Mouse (Mus musculus) lung, postnatal 4 days (tissue): Measurements from ENCODE around the gene Chek1.

Experiments
- DNase-seq, 2 experiments: peaks; one replicate each; pipeline ENCODE4 v3.0.0; 2021

Gene Chek1

DNA sequence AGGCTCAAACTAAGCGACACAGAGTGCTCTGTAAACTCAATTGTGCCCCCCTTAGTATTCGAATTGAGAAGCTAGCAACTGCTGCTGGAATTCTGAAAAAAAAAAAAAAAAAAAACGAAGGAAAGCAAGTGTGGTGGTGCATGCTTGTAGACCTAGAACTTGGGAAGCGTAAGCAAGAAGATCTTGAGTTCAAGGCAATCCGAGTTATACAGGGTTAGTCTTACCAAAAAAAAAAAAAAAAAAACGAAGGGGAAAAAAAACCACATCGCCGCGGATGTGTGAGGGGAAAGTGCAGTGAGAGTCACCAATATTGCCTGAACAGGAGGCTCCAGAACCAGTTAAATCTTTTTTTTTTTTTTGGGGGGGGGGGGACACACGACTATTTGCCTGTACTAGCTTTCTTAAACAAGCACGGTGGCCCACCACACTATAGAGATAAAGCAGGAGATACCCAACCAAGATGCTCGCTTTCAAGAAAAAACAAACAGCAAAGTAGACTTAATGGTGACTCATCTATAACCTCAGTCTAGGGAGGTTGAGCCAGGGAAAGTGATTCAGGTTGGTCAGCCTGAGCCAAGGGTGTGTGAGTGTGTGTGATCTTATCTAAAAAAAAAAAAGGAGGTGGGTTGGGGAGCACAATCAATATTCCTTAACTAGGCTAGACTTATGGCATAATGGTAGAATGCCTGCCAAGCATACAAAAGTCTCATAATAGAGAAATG lies at the start of gene Chek1:
Gene Chek1 (minus strand): TSS at position 32 of the 722 bp plus-strand sequence.
- no peak for DNase-seq

DNA sequence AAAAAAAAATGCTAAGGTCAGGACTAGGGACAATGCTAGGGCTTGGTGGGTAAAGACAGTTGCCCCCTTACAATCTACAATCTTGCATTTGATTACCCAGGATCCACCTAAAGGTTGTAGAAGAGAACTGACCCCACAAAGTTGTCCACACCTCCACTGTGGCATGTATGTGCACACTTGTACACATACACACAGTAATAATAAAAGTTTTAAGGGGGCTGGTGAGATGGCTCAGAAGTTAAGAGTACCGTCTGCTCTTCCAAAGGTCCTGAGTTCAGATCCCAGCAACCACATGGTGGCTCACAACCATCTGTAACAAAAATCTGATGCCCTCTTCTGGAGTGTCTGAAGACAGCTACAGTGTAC lies 42.2 kb upstream of the Chek1 start:
- DNase-seq = no peak

DNA sequence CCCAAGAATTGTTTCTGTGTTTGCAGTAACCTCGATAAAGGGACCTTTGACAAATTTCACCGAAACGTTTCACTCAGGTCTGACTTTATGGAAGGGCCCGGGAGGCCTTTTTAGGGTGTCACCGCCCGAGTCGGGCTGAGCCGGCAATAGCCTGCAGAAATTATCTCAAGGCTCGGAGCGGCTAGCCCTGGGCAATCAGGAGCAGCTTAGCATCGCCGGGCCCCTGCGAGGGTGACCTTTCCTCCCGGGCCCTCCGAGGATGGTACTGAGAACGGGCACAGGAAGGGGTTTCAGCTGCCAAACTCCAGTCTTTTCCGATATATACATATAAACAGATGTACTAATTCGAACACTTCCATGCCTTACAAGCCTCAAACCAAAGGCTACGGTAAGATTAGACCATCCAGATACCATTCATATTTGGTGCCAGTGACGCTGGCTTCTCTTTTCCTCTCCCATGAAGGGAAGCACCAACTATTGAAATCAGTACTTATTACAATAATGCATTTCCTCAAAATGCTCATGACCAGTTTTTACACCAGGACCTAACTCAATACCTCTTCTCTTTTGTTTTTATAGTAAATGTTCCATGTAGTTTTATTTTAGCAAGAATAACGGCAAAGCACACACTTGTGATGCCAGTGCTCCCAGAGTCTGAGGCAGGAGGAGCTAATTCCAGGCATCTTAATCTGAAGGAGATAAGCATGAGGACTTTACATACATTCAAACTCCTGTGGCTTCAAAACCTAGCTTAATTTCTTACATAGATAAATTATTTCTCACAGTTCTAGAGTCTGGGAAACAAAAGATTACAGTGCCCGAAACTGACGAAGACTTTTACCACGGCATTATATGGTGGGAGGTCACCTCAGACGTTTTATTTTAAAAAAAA lies 41.5 kb upstream of the Chek1 start:
- DNase-seq = peak; percentile 49 to 58

DNA sequence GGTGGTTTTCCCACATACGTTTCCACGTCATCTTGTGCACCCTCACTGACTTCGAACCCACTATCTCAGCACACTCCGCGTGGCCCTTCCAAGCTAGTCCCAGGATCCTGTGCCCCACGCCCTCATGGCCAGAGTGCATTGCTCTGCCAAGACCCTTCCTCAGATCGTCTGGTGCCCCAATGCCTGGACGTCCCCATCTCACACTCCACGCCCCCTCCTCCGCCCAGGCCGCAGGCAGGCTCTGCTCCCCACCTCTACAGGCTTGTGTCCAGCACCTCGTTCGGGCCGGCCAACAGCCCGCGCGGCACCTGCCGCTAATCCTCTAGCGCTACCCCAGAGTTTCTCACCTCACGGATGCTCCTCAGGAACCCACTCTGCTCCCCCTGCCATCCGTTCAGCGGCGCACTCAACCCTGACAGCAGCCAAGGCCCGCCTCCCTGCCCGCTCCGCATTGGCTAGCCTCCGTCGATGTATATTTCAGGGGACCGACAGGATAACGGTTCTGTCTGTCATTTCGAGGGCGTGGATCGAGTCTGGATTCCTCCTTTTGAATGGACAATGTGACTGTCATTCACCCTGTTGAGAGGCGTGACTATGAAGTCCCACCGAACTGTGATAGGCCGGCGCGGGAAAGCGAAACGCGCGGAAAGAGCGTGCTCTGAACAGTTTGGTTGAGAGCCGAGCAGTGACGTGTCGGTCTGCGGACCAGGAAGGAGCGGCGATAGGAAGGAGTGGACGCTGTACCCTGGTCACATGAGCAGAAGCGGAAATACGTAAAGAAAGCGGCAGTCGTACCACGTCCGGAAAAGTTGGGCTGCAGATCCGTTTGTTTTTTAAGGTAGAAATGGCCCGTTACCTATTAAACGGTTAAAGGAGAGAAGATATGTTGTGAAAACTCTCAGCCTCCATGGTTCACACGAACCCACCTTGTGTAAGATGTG lies 40.6 kb upstream of the Chek1 start, which contains the start of gene Stt3a:
Gene Stt3a (minus strand): TSS at position 477 of the 941 bp plus-strand sequence.
- DNase-seq = peak; percentile 98 to 100

DNA sequence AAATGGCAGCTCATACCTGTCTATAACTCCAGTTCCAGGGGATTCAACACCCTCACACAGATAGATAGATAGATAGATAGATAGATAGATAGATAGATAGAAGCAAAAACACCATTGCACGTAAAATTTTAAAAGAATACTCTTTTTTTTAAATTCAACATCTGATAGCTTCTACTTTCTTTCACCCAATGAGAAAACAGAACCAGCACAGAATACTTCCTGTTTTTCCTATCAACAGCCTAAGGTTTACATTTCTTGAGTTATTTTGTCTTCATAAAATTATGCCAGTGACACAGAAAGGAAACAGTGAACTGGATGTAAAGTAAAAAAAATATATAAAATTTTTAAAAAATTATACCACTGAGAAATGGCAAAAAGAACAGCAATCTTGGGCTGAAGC lies 37.5 kb upstream of the Chek1 start:
- DNase-seq = no peak

DNA sequence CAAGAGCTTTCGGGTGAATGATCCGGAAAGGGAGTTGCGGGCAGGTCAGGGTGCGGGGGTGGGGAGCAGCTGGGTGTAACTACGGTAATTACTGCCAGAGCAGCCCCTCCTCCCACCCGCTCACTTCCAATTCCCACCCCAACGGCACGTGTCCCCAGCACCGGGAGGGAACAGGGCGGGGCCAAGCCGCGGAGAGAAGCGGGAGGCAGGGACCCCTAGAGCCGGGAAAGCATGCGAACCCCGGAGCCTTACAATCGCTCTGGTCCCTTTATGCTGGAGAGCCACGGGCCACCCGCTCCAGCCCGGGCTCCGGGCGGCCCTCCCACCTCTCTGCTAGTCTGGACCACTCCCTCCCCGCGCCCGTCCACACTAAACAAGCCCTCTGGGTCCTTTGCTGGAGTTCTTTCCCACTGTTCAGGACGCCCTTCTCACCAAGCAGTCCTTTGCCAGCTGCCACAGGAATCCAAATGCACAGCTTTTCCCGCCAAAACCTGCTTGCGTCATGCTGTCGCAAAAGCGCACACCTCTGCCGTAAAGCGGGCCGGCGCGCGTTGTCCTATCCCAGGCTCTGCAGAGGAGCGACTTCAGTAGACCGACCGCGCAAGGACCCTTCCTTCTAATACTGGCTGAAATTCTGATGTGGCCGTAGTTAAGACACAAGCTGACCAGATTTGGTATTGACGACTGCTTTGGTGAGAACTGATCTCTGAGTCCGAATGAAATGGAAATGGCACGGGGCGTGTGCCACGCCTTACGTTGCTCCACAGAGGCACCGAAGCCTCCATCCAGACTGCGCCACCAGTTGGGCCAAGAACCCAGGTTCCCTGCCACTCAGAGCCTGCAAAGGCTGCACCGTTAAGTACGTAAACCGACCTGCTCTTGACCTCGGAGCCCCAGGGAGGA lies 483 bp downstream of the Chek1 start:
- peak; percentile 91 to 92 for DNase-seq

DNA sequence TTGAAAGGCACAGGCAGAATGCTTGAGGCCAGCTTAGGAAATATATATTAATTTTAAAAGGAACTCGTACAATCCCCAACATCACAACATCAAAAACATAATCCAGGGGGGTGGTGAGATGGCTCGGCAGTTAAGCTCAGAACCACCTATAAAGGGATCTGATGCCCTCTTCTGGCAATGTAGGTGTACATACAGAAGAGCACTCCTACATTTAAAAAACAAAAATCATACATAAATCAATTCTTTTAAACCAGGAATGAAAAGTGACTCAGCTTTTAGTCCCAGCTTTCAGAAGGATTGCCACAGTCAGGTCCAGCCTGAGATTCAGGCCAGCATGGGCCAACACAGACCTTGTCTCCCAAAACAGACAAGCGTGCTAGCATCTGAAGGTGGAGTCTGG lies 10.2 kb downstream of the Chek1 start:
- DNase-seq = no peak

DNA sequence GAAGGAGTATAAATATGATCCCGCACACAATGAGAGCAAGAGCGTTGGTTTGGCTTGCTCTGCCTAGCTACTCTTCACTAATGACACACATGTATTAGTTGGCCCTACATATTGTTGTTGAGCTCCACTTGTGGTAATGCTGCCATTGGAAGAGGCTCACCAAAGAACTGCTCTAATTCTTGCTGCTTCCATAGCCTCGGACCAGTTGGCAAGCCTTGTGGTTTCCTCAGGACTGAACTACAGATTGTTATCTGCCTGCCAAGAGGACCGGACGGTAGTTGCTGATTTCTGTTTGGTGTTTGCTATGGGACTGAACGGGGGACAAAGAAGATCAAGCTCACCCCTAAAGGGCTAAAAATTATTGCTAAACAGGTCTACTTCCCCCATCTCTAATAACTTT lies 19.6 kb downstream of the Chek1 start:
- DNase-seq = no peak

DNA sequence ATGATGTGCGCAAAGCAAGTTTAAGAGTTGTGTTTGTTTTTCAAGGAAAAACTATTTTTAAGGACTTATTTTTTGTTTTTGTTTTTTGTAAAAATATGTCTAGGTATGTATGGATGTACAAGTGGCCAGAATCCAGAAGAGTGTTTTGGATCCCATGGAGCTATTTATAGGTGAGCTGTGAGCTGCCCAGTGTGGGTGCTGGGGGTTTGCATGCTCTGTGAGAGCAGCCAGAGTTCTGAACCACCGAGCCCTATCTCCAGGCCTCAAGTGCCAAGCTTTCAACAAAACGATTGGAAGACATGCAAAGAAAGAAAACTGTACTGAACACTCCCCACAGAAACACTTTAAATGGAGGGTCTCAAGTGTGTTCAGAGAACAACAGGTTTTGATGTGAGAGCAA lies 20.9 kb downstream of the Chek1 start:
- DNase-seq = no peak

DNA sequence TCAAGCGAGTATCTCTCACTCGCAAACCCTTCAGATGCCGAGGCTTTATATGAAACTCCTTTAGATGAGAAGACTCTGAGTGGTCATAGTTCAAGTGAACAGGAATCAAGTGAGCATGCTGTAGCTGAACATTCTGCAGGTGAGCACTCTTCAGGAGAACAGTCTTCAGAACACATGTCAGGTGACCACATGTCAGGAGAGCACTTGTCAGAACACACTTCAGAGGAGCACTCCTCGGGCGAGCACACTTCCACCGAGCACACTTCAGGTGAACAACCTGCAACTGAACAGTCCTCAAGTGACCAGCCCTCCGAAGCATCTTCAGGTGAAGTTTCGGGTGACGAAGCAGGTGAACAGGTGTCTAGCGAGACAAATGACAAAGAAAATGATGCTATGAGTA lies 32.6 kb downstream of the Chek1 start:
- DNase-seq = peak in 1 of 2 experiments; percentile 23

DNA sequence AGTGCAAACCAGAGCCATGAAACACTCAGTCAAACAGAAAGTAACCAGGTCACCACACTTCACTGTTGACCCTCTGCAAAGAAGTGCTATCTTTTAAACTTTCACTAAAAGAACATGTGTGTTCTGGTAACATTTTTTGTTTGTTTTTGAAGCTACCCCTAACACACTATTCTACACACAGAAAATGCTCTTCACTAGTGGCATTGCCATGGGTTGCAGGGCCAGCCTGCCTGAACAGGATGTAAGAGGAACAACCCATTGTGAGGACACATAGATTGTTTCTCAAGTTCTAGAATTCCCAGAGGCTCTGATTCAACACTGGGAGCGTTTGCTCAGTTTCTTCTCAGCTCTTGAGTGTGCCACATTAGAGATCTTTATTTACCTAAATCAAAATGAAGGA lies 33.9 kb downstream of the Chek1 start, which contains the start of gene Acrv1:
Gene Acrv1 (plus strand): TSS at position 301 of the 400 bp plus-strand sequence.
- DNase-seq = no peak

DNA sequence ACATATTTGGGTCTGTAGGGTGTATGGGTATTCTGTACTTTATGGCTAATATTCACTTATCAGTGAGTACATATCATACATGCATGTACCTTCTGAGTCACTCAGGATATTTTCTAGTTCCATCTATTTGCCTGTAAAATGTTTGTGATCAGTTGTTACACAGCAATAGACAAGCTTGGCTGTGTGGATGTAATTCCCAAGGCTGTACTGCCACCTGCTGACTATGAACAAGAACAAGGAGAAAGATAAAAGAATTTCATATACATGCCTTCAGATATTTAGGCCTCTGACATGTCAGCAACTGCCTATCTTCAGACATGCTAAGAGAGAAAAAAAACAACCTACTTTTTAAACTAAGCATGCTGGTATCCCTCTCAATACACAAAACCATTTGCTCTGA lies 39.5 kb downstream of the Chek1 start:
- DNase-seq = no peak

DNA sequence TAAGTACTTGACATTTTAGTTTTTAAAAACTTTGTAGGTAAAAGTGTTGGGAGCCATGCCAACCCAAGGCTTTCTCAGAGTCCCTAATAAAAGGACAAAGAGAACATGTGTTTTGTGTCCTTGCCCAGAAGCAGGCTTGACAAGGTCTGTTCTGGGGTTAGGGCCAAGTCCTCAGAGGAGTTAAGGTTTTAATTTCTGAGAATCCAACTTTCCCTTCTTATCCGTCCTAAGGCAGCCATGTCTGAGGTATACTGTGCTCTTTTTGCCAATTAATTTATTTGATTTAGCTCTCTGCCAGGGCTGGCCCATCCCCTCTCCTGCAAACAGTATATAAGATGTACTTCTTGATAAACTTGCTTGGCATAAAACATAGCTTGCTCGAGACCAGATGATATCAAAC lies 45.4 kb downstream of the Chek1 start:
- DNase-seq = no peak
